In genomic region chr4:44536794-44537193, GRCm38 (mm10) we compare ENCODE assay signal across 14 mouse cellular contexts.
DNase-seq lines count a peak whose midpoint lies in the region; ATAC-seq lines count a peak whose summit lies in the region.
"Had no signal": no experiment of that assay in that cellular context is flagged by ENCODE, and none has a peak within 500 bp of the region (broad histone marks: within the 10 kb centered on the region; RNA-seq: fewer than 3 reads in every experiment).

No protein-coding gene starts in this region.

- WGBS in neural tube, embryonic 15.5 days = 48% methylated on average over 4 of the region's 4 CpGs

- no peaks in the 10 kb centered on the region for H3K36me3 ChIP-seq in neural tube, embryonic 15.5 days
- H3K36me3 ChIP-seq: lung, embryonic 15.5 days had no signal

- H3K9me3 ChIP-seq in neural tube, embryonic 15.5 days (replicated peaks) = no peaks in the 10 kb centered on the region
- H3K9me3 ChIP-seq: lung, embryonic 15.5 days; megakaryocyte, embryonic 14.5 days had no signal

- 0 out of 2 replicates have a peak, but pooled peaks have one; percentile 15 for ATAC-seq in neural tube, embryonic 15.5 days (ENCODE audit: low FRiP score)
- no peak for ATAC-seq in monocyte, adult 5-6 weeks (replicated peaks; ENCODE audit: insufficient number of reproducible peaks, low FRiP score, low TSS enrichment, poor library complexity, severe bottlenecking)
- ATAC-seq: intestine, embryonic 16.5 days had no signal

- no peak overlapping the region for H3K4me3 ChIP-seq in neural tube, embryonic 15.5 days (replicated peaks)
- H3K4me3 ChIP-seq: lung, embryonic 15.5 days; megakaryocyte, embryonic 14.5 days had no signal

- H3K4me2 ChIP-seq in neural tube, embryonic 15.5 days = no peak overlapping the region
- H3K4me2 ChIP-seq: liver, embryonic 11.5 days; lung, embryonic 15.5 days had no signal

- H3K4me1 ChIP-seq in neural tube, embryonic 15.5 days = peaks cover 30% of the 10 kb centered on the region
- H3K4me1 ChIP-seq: lung, embryonic 15.5 days; megakaryocyte, embryonic 14.5 days had no signal

- no peaks in the 10 kb centered on the region for H3K27me3 ChIP-seq in neural tube, embryonic 15.5 days (replicated peaks)
- H3K27me3 ChIP-seq: lung, embryonic 15.5 days had no signal

- intact Hi-C loops in gastrocnemius, postnatal 36 days (cut with DNase I) = no loop called here

- peak; percentile 12 for DNase-seq in gastrocnemius, postnatal 25 days
- no peak for DNase-seq in gastrocnemius, postnatal 36 days
- DNase-seq in right cerebral cortex, postnatal 10 days (ENCODE audit: low spot score in 2 of 2) = peak; percentile 61 to 62
- DNase-seq in right cerebral cortex, postnatal 36 days (ENCODE audit: low spot score in 2 of 2) = no peak
- peak; percentile 96 for DNase-seq in cerebellum, postnatal 10 days
- no peak for DNase-seq in urinary bladder, postnatal 10 days (ENCODE audit: low spot score)
- DNase-seq: heart, postnatal 10 days; thymus, postnatal 25 days had no signal

- H3K27ac ChIP-seq in neural tube, embryonic 15.5 days (replicated peaks) = no peak overlapping the region
- H3K27ac ChIP-seq: lung, embryonic 15.5 days had no signal

- H3K9ac ChIP-seq in neural tube, embryonic 15.5 days (replicated peaks) = no peak overlapping the region
- H3K9ac ChIP-seq: lung, embryonic 15.5 days had no signal

Comparison
In these comparisons a context has a peak if more than half of its experiments do, and no peak if none do; other contexts are left out.
1. DNase-seq: peak in gastrocnemius, postnatal 25 days (single experiment), right cerebral cortex, postnatal 10 days (2 of 2) and cerebellum, postnatal 10 days (2 of 2); none in gastrocnemius, postnatal 36 days (0 of 2), right cerebral cortex, postnatal 36 days (0 of 2) and urinary bladder, postnatal 10 days (single experiment).